Mouse (Mus musculus): ENCODE measurements around the gene Myh3. TPM values are rescaled to one million over a fixed set of nuclear protein-coding genes. Genes with fewer than 3 reads are reported as not detected.

Gene Myh3
- polyA plus RNA-seq, 1 experiment from 2014 or later, result 5.1 TPM

DNA sequence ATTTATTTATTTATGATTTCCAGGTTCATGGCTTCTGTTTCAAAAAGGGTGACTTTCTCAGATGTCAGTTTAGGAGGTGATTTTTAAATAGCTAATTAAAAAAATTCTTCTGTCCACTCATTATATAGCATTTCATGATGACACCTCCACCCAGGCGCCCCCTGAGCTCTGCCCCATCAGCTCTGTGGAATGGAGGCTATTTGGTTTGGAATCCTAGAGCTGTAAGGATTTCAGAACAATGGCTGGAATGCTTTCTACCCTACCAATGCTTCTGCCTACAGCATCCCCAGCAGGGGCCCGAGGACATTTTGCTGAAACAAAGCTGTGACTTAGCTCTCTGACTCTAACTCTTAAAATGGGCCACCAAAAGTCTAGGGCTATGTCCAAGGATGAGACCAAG is 55.4 kb downstream of the Myh3 start:
- WGBS, result 78% methylated on average over 2 of the region's 2 CpGs
- H3K4me1 ChIP-seq (ENCODE audit: insufficient read depth, low read length), result no peaks in the 10 kb centered on the region
- no peak overlapping the region for H3K4me2 ChIP-seq (replicated peaks; ENCODE audit: low read depth, low read length)
- H3K9me3 ChIP-seq (ENCODE audit: low read length), result no peaks in the 10 kb centered on the region
- no peaks in the 10 kb centered on the region for H3K36me3 ChIP-seq (ENCODE audit: insufficient read depth, low read length)
- H3K9ac ChIP-seq (replicated peaks; ENCODE audit: low read length), result no peak overlapping the region
- no peak overlapping the region for H3K27ac ChIP-seq (ENCODE audit: low read length)
- no peak for ATAC-seq (ENCODE audit: low FRiP score, low TSS enrichment)
- H3K27me3 ChIP-seq (ENCODE audit: insufficient read depth, low read length), result no peaks in the 10 kb centered on the region
- no peak overlapping the region for H3K4me3 ChIP-seq (ENCODE audit: low read length)

DNA sequence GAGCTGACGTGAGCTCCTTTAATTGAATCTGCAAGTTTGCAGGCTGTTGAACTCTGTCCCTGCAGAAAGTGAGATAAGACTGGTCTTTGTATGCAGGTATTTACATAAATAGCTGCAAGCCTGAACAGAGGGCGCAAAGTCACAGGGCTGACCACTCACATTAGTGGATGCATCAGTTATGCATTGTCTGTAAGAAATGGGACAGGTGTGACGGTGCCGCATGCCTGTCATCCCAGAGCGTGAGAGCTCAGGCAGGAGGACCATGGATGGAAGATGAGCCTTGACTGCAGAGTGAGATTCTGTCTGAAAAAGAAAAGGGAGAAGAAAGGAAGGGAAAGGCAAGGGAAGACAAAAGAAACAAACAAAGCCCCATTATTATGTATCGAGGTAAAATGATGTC is 56.6 kb downstream of the Myh3 start:
- 89% methylated on average over 6 of the region's 6 CpGs for WGBS
- Histone ChIP-seq H3K9ac (replicated peaks; ENCODE audit: low read length) (no peak overlapping the region), H3K27me3 (ENCODE audit: insufficient read depth, low read length) (no peaks in the 10 kb centered on the region), H3K4me2 (replicated peaks; ENCODE audit: low read depth, low read length) (no peak overlapping the region), H3K36me3 (ENCODE audit: insufficient read depth, low read length) (no peaks in the 10 kb centered on the region), H3K4me1 (ENCODE audit: insufficient read depth, low read length) (no peaks in the 10 kb centered on the region), H3K4me3 (ENCODE audit: low read length) (no peak overlapping the region), H3K9me3 (ENCODE audit: low read length) (no peaks in the 10 kb centered on the region), H3K27ac (ENCODE audit: low read length) (no peak overlapping the region)
- no peak for ATAC-seq (ENCODE audit: low FRiP score, low TSS enrichment)

DNA sequence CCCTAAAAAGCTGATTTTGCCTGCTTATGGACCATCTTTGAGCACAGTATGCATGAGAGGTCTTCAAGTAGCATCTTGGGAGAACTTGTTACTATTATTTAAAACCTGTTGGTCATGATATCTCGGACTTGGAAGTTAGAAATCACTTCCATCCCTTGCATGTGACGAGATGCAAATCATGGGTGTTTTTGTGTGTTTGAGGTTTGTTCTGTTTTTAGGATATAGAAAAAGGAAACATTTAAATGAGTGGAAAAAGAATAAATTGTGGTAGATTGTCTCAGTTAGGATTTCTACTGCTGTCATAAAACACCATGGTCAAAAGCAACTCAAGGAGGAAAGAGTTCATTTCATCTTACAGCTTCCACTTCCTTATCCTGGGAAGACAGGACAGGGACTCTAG is 57.4 kb downstream of the Myh3 start:
- H3K4me3 ChIP-seq (ENCODE audit: low read length), result no peak overlapping the region
- no peak for ATAC-seq (ENCODE audit: low FRiP score, low TSS enrichment)
- 84% methylated on average over 2 of the region's 2 CpGs for WGBS

DNA sequence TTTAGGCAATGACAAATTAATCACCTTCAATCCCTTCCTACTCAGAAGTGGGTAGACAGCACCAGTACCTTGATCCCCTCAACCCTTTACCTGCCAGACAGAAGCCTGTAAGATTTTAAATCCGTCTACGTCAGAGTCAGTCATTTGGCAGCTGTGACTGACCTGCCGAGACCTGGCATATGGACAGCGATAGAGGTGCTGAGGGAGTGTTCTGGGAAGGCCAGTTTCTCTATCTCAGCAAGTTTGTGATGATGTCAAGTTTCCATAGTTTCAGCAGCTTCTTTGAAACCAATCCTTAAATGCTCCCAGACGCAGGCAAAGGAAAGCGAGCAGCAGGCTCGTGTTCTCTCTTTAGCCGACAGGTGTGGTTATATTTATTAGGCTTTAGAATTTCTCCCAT is 61.5 kb downstream of the Myh3 start:
- H3K4me1 ChIP-seq (ENCODE audit: insufficient read depth, low read length), result no peaks in the 10 kb centered on the region
- H3K36me3 ChIP-seq (ENCODE audit: insufficient read depth, low read length), result no peaks in the 10 kb centered on the region
- H3K9ac ChIP-seq (replicated peaks; ENCODE audit: low read length), result no peak overlapping the region
- no peaks in the 10 kb centered on the region for H3K9me3 ChIP-seq (ENCODE audit: low read length)
- no peak overlapping the region for H3K4me2 ChIP-seq (replicated peaks; ENCODE audit: low read depth, low read length)
- no peaks in the 10 kb centered on the region for H3K27me3 ChIP-seq (ENCODE audit: insufficient read depth, low read length)
- H3K27ac ChIP-seq (ENCODE audit: low read length), result no peak overlapping the region
- 43% methylated on average over 8 of the region's 8 CpGs for WGBS
- no peak overlapping the region for H3K4me3 ChIP-seq (ENCODE audit: low read length)
- ATAC-seq (ENCODE audit: low FRiP score, low TSS enrichment), result no peak

More for the DNA sequence above, 57.4 kb downstream of the Myh3 start:
- Histone ChIP-seq H3K9ac (replicated peaks; ENCODE audit: low read length) (no peak overlapping the region), H3K36me3 (ENCODE audit: insufficient read depth, low read length) (no peaks in the 10 kb centered on the region), H3K4me2 (replicated peaks; ENCODE audit: low read depth, low read length) (no peak overlapping the region), H3K4me1 (ENCODE audit: insufficient read depth, low read length) (no peaks in the 10 kb centered on the region), H3K27me3 (ENCODE audit: insufficient read depth, low read length) (no peaks in the 10 kb centered on the region), H3K27ac (ENCODE audit: low read length) (no peak overlapping the region), H3K9me3 (ENCODE audit: low read length) (no peaks in the 10 kb centered on the region)

DNA sequence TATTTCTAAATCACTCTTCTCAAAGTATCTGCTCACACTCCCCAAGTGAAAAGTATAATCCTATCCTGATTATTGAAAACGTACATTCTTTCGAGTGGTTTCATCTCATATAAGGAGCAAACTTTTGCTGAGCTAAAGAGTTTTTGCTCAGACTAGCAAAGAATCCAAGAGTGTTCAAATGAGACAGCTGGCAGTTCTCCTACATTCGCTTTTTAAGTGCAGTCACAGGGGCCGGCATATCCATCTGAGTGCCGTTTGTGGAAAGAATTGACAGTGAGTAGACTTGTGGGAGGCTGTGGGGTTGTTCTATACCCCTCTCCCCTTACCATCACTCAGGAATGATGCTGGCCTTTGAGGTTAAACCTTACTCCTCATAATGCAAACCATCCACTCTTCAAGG is 62.1 kb downstream of the Myh3 start:
- no peaks in the 10 kb centered on the region for H3K27me3 ChIP-seq (ENCODE audit: insufficient read depth, low read length)
- no peaks in the 10 kb centered on the region for H3K4me1 ChIP-seq (ENCODE audit: insufficient read depth, low read length)
- no peak overlapping the region for H3K9ac ChIP-seq (replicated peaks; ENCODE audit: low read length)
- no peak overlapping the region for H3K4me2 ChIP-seq (replicated peaks; ENCODE audit: low read depth, low read length)
- H3K36me3 ChIP-seq (ENCODE audit: insufficient read depth, low read length), result no peaks in the 10 kb centered on the region
- 49% methylated on average over 5 of the region's 5 CpGs for WGBS
- ATAC-seq (ENCODE audit: low FRiP score, low TSS enrichment), result no peak
- H3K4me3 ChIP-seq (ENCODE audit: low read length), result no peak overlapping the region
- no peaks in the 10 kb centered on the region for H3K9me3 ChIP-seq (ENCODE audit: low read length)
- no peak overlapping the region for H3K27ac ChIP-seq (ENCODE audit: low read length)

DNA sequence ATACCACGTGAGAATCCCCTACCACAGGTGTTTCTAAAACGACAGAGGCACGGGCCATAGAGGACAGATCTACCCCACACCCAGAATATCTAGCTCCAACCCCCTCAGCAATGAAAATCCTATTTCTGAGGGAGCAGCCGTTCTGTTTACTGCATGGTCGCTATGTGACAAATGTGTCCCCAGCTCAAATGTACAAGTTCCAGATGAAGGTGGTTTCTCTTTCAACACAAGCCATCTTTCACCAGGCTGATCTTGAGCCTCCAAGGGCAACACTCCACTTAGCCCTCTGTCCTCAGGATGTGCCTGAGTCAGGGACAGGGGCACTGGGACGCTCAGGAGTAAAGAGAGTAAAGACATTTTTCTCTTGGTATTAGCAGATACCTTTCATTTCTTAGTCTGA is 62.9 kb downstream of the Myh3 start:
- Histone ChIP-seq H3K27ac (ENCODE audit: low read length) (no peak overlapping the region), H3K27me3 (ENCODE audit: insufficient read depth, low read length) (no peaks in the 10 kb centered on the region), H3K36me3 (ENCODE audit: insufficient read depth, low read length) (no peaks in the 10 kb centered on the region), H3K4me1 (ENCODE audit: insufficient read depth, low read length) (no peaks in the 10 kb centered on the region), H3K4me3 (ENCODE audit: low read length) (no peak overlapping the region), H3K9ac (replicated peaks; ENCODE audit: low read length) (no peak overlapping the region), H3K9me3 (ENCODE audit: low read length) (no peaks in the 10 kb centered on the region), H3K4me2 (replicated peaks; ENCODE audit: low read depth, low read length) (no peak overlapping the region)
- no peak for ATAC-seq (ENCODE audit: low FRiP score, low TSS enrichment)
- 68% methylated on average over 6 of the region's 6 CpGs for WGBS

DNA sequence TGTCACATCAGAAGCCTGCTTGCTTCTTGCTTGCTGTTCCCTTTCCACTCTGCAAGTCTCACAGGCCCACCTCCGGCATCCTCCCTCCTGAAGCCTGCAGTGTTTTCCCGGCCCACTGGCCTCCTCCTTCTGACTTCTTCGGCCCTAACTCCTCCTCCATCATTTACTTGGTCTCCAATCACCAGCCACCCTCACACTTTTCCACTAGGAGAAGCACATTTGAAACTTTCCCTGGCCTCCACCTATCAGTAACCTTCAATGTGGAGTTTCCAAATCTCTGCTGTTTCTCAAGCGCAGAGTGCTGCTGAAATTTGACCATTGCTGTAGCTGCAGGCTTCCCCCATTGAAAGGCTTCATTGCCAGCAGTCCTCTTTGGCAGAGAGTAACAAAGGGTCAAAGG is 63.9 kb downstream of the Myh3 start:
- Histone ChIP-seq H3K36me3 (ENCODE audit: insufficient read depth, low read length) (no peaks in the 10 kb centered on the region), H3K27me3 (ENCODE audit: insufficient read depth, low read length) (no peaks in the 10 kb centered on the region), H3K4me3 (ENCODE audit: low read length) (no peak overlapping the region), H3K9me3 (ENCODE audit: low read length) (no peaks in the 10 kb centered on the region), H3K9ac (replicated peaks; ENCODE audit: low read length) (no peak overlapping the region), H3K4me2 (replicated peaks; ENCODE audit: low read depth, low read length) (no peak overlapping the region), H3K27ac (ENCODE audit: low read length) (no peak overlapping the region), H3K4me1 (ENCODE audit: insufficient read depth, low read length) (no peaks in the 10 kb centered on the region)
- 55% methylated on average over 4 of the region's 4 CpGs for WGBS
- ATAC-seq (ENCODE audit: low FRiP score, low TSS enrichment), result no peak

DNA sequence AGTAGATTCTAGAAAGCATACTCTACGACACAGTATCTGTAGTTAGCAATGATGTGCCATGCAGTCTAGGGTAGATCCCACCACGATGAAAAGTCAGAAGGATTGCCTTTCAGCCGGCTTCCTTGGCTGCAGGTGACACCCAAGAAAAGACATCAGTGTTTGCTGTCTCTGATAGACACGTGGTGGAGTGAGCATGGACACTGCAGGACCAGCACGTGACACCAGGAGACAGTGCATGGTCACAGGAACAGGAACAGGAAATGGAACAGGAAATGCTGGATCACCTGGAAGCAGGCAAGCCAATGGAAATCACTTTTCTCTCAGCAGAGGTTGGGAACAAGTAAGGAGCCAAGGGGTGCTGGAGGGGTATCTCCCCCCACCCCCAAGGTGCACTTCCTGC is 65.0 kb downstream of the Myh3 start:
- Histone ChIP-seq H3K9ac (replicated peaks; ENCODE audit: low read length) (no peak overlapping the region), H3K4me2 (replicated peaks; ENCODE audit: low read depth, low read length) (no peak overlapping the region), H3K4me3 (ENCODE audit: low read length) (no peak overlapping the region), H3K27me3 (ENCODE audit: insufficient read depth, low read length) (no peaks in the 10 kb centered on the region), H3K4me1 (ENCODE audit: insufficient read depth, low read length) (no peaks in the 10 kb centered on the region), H3K9me3 (ENCODE audit: low read length) (no peaks in the 10 kb centered on the region), H3K27ac (ENCODE audit: low read length) (no peak overlapping the region), H3K36me3 (ENCODE audit: insufficient read depth, low read length) (no peaks in the 10 kb centered on the region)
- WGBS, result 80% methylated on average over 5 of the region's 5 CpGs
- ATAC-seq (ENCODE audit: low FRiP score, low TSS enrichment), result no peak

DNA sequence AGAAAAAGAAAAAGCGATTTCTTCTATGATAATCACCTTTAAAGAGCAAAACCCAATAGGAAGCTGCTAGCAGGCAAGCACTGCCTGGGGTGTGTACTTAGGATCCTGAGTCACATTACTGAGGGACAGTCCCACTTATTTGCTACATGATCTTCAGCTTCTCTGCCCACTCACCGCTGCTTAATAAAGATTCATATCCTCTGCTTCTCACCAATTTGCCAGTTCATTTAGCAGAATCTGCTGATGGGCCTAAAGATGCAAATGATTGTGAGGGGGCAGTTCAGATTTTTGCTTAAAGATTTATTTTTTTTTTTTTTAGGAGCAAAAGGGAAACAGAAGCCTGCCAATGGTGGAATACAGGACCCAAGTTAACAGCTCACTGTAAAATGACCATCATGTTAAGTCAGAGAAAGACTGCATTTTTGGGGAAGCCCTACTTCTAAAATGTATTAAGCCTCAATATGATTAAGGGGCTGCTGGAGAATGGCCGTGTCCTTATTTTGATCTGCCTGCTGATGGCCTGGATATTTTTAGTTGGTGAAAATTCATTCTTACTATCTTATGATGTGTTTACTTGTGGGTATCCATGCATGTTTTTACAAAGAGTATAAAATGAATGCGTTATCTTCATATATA is 65.9 kb downstream of the Myh3 start:
- no peaks in the 10 kb centered on the region for H3K36me3 ChIP-seq (ENCODE audit: insufficient read depth, low read length)
- WGBS, result 85% methylated on average over 4 of the region's 4 CpGs
- H3K9ac ChIP-seq (replicated peaks; ENCODE audit: low read length), result no peak overlapping the region
- no peaks in the 10 kb centered on the region for H3K4me1 ChIP-seq (ENCODE audit: insufficient read depth, low read length)
- ATAC-seq (ENCODE audit: low FRiP score, low TSS enrichment), result no peak
- no peaks in the 10 kb centered on the region for H3K9me3 ChIP-seq (ENCODE audit: low read length)
- H3K27ac ChIP-seq (ENCODE audit: low read length), result no peak overlapping the region
- H3K27me3 ChIP-seq (ENCODE audit: insufficient read depth, low read length), result no peaks in the 10 kb centered on the region
- no peak overlapping the region for H3K4me3 ChIP-seq (ENCODE audit: low read length)
- no peak overlapping the region for H3K4me2 ChIP-seq (replicated peaks; ENCODE audit: low read depth, low read length)

DNA sequence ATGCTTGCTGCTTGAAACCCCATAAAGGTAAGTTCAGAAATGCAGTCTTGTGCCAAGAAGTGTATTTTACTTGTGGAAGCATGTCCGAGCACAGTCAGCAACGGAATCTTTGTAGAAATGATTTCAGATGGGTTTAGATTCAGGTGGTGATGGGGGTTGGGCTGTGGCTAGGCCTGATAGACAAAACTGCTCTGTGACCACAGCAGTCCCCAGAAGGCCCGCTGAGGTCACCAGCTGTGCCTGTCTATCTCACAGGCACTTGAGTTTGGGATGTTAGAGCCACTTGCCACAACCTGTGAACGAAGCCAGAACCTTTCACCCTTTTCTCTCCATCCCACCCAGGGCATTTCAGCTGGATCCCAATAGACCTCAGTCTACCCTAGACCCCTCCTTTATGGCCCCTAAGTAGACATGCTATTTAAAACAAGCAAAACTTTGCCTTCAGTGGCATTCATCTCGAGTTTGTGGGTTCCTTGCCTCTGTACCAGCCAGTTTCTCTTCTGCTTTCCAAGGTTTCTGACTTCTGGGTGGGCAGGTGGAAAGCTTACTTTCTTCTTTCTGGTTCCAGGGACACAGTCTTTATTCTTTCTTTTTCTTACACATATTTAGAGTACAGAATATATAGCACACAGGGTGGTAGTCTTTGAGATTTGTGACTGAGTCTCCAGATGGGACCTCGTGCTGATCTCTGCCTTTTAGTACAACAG is 66.6 kb downstream of the Myh3 start:
- 72% methylated on average over 6 of the region's 6 CpGs for WGBS
- no peaks in the 10 kb centered on the region for H3K27me3 ChIP-seq (ENCODE audit: insufficient read depth, low read length)
- no peak overlapping the region for H3K4me3 ChIP-seq (ENCODE audit: low read length)
- H3K36me3 ChIP-seq (ENCODE audit: insufficient read depth, low read length), result no peaks in the 10 kb centered on the region
- H3K9ac ChIP-seq (replicated peaks; ENCODE audit: low read length), result no peak overlapping the region
- no peak for ATAC-seq (ENCODE audit: low FRiP score, low TSS enrichment)
- no peak overlapping the region for H3K27ac ChIP-seq (ENCODE audit: low read length)
- no peaks in the 10 kb centered on the region for H3K9me3 ChIP-seq (ENCODE audit: low read length)
- H3K4me1 ChIP-seq (ENCODE audit: insufficient read depth, low read length), result no peaks in the 10 kb centered on the region
- H3K4me2 ChIP-seq (replicated peaks; ENCODE audit: low read depth, low read length), result no peak overlapping the region
